Mouse (Mus musculus) hindbrain, postnatal 0 days (tissue): ENCODE measurements around the gene Vps13c. TPM values are rescaled to one million over a fixed set of nuclear protein-coding genes. Genes with fewer than 3 reads are reported as not detected.

Source experiments
- ATAC-seq: fragments of 200-750 bp; cut with Nextera tagmentation; 2 replicates; pipeline ENCODE4 v1.8.0; 2017; ENCODE audit warnings: mild to moderate bottlenecking, moderate TSS enrichment, moderate library complexity
- DNase-seq: peaks from one replicate; pipeline ENCODE4 v3.0.0-alpha.2; 2015; ENCODE audit warnings: low spot score
- H3K27ac ChIP-seq: fragments of 300-500 bp; sonication (generic); 2 replicates; pipeline ENCODE4 v1.5.1; 2014; ENCODE audit warnings: mild to moderate bottlenecking
- H3K27me3 ChIP-seq: fragments of 300-500 bp; sonication (generic); 2 replicates; pipeline ENCODE4 v1.6.1; 2014; ENCODE audit warnings: low read length, mixed read lengths; ENCODE audit not compliant: insufficient read depth
- H3K36me3 ChIP-seq: fragments of 300-500 bp; sonication (generic); 2 replicates; pipeline ENCODE4 v1.6.1; 2014; ENCODE audit warnings: low read length, mixed read lengths; ENCODE audit not compliant: insufficient read depth
- H3K4me1 ChIP-seq: fragments of 300-500 bp; sonication (generic); 2 replicates; pipeline ENCODE4 v1.6.1; 2014; ENCODE audit warnings: antibody characterized with exemption, low read length, mixed read lengths; ENCODE audit not compliant: insufficient read depth
- H3K4me2 ChIP-seq: fragments of 300-500 bp; sonication (generic); 2 replicates; pipeline ENCODE4 v1.6.1; 2014; ENCODE audit warnings: low read depth, mild to moderate bottlenecking, low read length, moderate library complexity, mixed read lengths
- H3K4me3 ChIP-seq: fragments of 300-500 bp; sonication (generic); 2 replicates; pipeline ENCODE4 v1.5.1; 2014; ENCODE audit warnings: low read length
- H3K9ac ChIP-seq: fragments of 300-500 bp; sonication (generic); replicated peaks from 2 replicates; pipeline ENCODE4 v1.6.1; 2014; ENCODE audit warnings: mild to moderate bottlenecking, low read length, moderate library complexity, mixed read lengths
- H3K9me3 ChIP-seq: fragments of 300-500 bp; sonication (generic); 2 replicates; pipeline ENCODE4 v1.6.1; 2016; ENCODE audit warnings: low read length, mixed read lengths
- CTCF ChIP-seq: IDR thresholded peaks from 2 replicates; pipeline ENCODE4 v1.5.1; 2016; ENCODE audit warnings: antibody characterized with exemption, control low read depth, low read depth
- WGBS: fragments of 180-500 bp; shearing (Covaris S2); extraction: QIAGEN DNeasy Blood & Tissue Kit; methylation state at CpG from one replicate; pipeline ENCODE4 v1.1.7; 2014; 5-methylcytosine and 5-hydroxymethylcytosine counted together
- polyA plus RNA-seq: library from polyadenylated mRNA; unstranded; fragments of >200 nt; fragmentation: Nextera tagmentation; extraction: Ambion mirVana; gene quantifications from 2 replicates; pipeline ENCODE4 v1.2.1, GENCODE M21; 2015
- total RNA-seq: library from RNA; depleted of rRNA; stranded (reverse); fragments of >200 nt; gene quantifications from 2 replicates; pipeline ENCODE4 v1.2.3, GENCODE M21; 2014

Vps13c gene
- total and polyA plus RNA-seq, 2 experiments from 2014 or later = 7.5 to 25.8 TPM

DNA sequence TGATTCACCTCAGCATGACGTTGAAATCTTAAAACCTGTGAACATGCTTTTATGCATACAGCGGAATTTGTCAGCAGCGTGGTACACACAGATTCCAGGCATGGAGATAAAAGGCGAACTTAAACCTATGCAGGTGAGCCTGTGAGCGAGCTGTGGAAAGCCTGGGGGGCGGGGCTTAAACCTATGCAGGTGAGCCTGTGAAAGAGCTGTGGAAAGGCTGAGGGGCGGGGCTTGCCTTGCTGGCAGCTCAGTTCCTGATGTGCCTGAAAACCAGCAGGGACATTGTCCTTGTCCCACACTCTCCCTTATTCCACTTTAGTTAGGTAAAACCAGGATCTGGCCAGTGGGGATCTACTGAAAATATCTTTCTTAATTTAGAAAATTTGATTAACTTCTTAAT lies 90.4 kb downstream of the Vps13c start:
- ATAC-seq (no peak), DNase-seq (no peak)
- no peak for TF ChIP-seq CTCF
- peaks cover 31% of the 10 kb centered on the region for H3K36me3 ChIP-seq
- no peak overlapping the region for H3K4me2 ChIP-seq
- no peaks in the 10 kb centered on the region for H3K27me3 ChIP-seq
- H3K4me1 ChIP-seq = no peaks in the 10 kb centered on the region
- no peak overlapping the region for H3K4me3 ChIP-seq
- no peak overlapping the region for H3K27ac ChIP-seq
- WGBS = 82% methylated on average over 7 of the region's 7 CpGs
- no peak overlapping the region for H3K9ac ChIP-seq
- no peaks in the 10 kb centered on the region for H3K9me3 ChIP-seq

DNA sequence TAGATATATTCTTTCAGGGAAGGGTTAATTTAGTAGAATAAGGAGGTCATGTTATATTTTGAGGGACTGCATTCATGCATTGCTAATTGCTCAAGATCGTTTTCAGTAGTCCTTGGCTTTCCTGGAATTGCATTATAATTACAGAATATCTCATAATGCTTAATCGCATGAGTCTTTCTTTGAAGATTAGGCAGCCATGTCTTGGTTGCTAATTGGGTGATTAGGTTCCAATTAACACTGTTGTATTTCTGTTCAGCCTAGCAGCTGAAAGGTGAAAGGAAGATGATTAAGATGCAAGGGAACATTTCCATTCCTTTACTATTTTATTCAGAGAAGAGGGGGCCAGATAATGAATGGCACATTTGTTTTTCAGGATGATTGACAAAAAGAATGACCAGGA lies 97.1 kb downstream of the Vps13c start:
- H3K9ac ChIP-seq = no peak overlapping the region
- ATAC-seq (no peak), DNase-seq (no peak)
- WGBS = 32% methylated on average over 2 of the region's 2 CpGs
- H3K4me2 ChIP-seq = no peak overlapping the region
- H3K9me3 ChIP-seq = no peaks in the 10 kb centered on the region
- H3K27me3 ChIP-seq = no peaks in the 10 kb centered on the region
- TF ChIP-seq CTCF = no peak
- H3K27ac ChIP-seq = no peak overlapping the region
- H3K4me1 ChIP-seq = no peaks in the 10 kb centered on the region
- no peak overlapping the region for H3K4me3 ChIP-seq
- H3K36me3 ChIP-seq = peaks cover 13% of the 10 kb centered on the region; the same call in 1 of the 2 replicates

GRCm38 (mm10) chr9:67955466-67956010 lies 115.3 kb downstream of the Vps13c start:
- H3K4me2 ChIP-seq = no peak overlapping the region
- no peaks in the 10 kb centered on the region for H3K9me3 ChIP-seq
- H3K27ac ChIP-seq = no peak overlapping the region
- DNase-seq (no peak), ATAC-seq (no peak)
- H3K4me1 ChIP-seq = no peaks in the 10 kb centered on the region
- no peak for TF ChIP-seq CTCF
- no peak overlapping the region for H3K9ac ChIP-seq
- WGBS = 62% methylated on average over 7 of the region's 7 CpGs
- no peaks in the 10 kb centered on the region for H3K27me3 ChIP-seq
- H3K4me3 ChIP-seq = no peak overlapping the region
- peaks cover 37% of the 10 kb centered on the region for H3K36me3 ChIP-seq

DNA sequence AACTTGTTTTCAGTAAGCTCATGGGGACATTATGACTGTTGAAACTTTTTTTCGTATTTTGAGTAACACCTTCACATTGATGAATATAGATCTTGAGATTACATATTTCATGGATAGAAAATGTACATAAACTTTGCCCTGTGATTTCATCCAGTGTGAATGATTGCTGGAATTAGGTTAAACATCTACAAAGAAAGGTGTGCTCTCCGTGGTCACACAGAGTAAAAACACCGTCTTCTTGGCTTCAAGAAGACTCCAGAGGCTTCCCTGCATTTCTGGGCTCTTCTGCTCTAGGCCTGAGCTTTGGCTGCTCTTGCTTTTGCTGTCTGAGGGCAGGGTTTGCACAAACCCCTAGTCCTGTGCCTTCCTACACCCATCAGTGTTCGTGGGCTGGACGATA lies 121.8 kb downstream of the Vps13c start:
- Histone ChIP-seq H3K4me1 (no peaks in the 10 kb centered on the region), H3K27ac (no peak overlapping the region), H3K4me2 (no peak overlapping the region), H3K4me3 (no peak overlapping the region), H3K9ac (no peak overlapping the region), H3K27me3 (no peaks in the 10 kb centered on the region), H3K36me3 (peaks cover 10% of the 10 kb centered on the region), H3K9me3 (no peaks in the 10 kb centered on the region)
- WGBS = 99% methylated on average over 5 of the region's 5 CpGs
- ATAC-seq (no peak), DNase-seq (no peak)
- no peak for TF ChIP-seq CTCF

- 20% methylated on average over 14 of the region's 14 CpGs for WGBS
- no peaks in the 10 kb centered on the region for H3K9me3 ChIP-seq
- H3K4me2 ChIP-seq = no peak overlapping the region
- ATAC-seq (no peak), DNase-seq (peak; percentile 47)
- H3K4me3 ChIP-seq = no peak overlapping the region
- H3K27me3 ChIP-seq = no peaks in the 10 kb centered on the region
- H3K27ac ChIP-seq = no peak overlapping the region
- peaks cover 11% of the 10 kb centered on the region; the same call in 1 of the 2 replicates for H3K36me3 ChIP-seq
- H3K9ac ChIP-seq = no peak overlapping the region
- peak; percentile 23; the same call in 1 of the 2 replicates for TF ChIP-seq CTCF
- H3K4me1 ChIP-seq = no peaks in the 10 kb centered on the region
Measured at GRCm38 (mm10) chr9:67965889-67966288, 125.7 kb downstream of the Vps13c start.

GRCm38 (mm10) chr9:67967011-67967410 lies 126.8 kb downstream of the Vps13c start:
- H3K9me3 ChIP-seq = no peaks in the 10 kb centered on the region
- no peak overlapping the region for H3K27ac ChIP-seq
- peaks cover 11% of the 10 kb centered on the region; the same call in 1 of the 2 replicates for H3K36me3 ChIP-seq
- ATAC-seq (no peak), DNase-seq (no peak)
- no peaks in the 10 kb centered on the region for H3K27me3 ChIP-seq
- 92% methylated on average over 3 of the region's 3 CpGs for WGBS
- TF ChIP-seq CTCF = no peak
- no peak overlapping the region for H3K4me2 ChIP-seq
- H3K9ac ChIP-seq = no peak overlapping the region
- no peaks in the 10 kb centered on the region for H3K4me1 ChIP-seq
- H3K4me3 ChIP-seq = no peak overlapping the region

DNA sequence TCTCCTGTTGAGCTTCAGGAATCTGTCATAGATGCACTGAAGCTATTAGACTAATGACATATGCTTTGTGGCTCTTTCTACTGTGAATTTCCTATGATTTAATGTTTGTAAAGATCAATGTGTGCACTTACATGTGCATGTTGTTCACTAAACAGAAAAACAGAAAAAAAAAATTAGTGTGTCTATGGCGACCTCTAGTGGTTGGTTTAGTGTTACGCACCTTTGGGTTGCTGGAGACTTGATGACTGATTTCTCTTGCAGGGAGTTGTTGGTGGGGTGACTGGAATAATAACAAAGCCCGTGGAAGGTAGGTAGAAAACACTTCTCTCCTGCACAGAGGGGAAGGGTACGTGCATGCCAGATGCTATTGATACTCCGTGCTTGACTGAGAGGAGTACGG lies 133.3 kb downstream of the Vps13c start:
- no peak overlapping the region for H3K27ac ChIP-seq
- H3K9me3 ChIP-seq = no peaks in the 10 kb centered on the region
- H3K4me2 ChIP-seq = no peak overlapping the region
- H3K9ac ChIP-seq = no peak overlapping the region
- peak; percentile 82 for DNase-seq
- peak; percentile 81 for TF ChIP-seq CTCF
- 37% methylated on average over 6 of the region's 6 CpGs for WGBS
- no peak overlapping the region for H3K4me3 ChIP-seq
- no peak for ATAC-seq
- H3K27me3 ChIP-seq = no peaks in the 10 kb centered on the region
- H3K36me3 ChIP-seq = peaks cover 4% of the 10 kb centered on the region; the same call in 1 of the 2 replicates
- H3K4me1 ChIP-seq = no peaks in the 10 kb centered on the region
